Comparison of ENCODE assay signal across 14 mouse cellular contexts in genomic region chr1:169187658-169188057, GRCm38 (mm10).
A peak's percentile ranks its signal among the peaks of the same experiment; 100 is the strongest.
DNase-seq lines count a peak whose midpoint lies in the region; ATAC-seq lines count a peak whose summit lies in the region.
"Had no signal": no experiment of that assay in that cellular context is flagged by ENCODE, and none has a peak within 500 bp of the region (broad histone marks: within the 10 kb centered on the region; RNA-seq: fewer than 3 reads in every experiment).

No protein-coding gene starts in this region.

- H3K4me3 ChIP-seq in midbrain, embryonic 11.5 days (ENCODE audit: low read depth, low read length) = no peak overlapping the region
- H3K4me3 ChIP-seq: embryonic facial prominence, embryonic 12.5 days had no signal

- WGBS in midbrain, embryonic 11.5 days = 45% methylated on average over 1 of the region's 1 CpGs

- H3K36me3 ChIP-seq in midbrain, embryonic 11.5 days (ENCODE audit: control insufficient read depth, insufficient read depth, low read length) = no peaks in the 10 kb centered on the region
- H3K36me3 ChIP-seq: embryonic facial prominence, embryonic 12.5 days had no signal

- peak; percentile 46 for ATAC-seq in midbrain, embryonic 11.5 days (ENCODE audit: low FRiP score)
- ATAC-seq in erythroblast, adult 5-6 weeks (replicated peaks; ENCODE audit: low FRiP score, poor library complexity, severe bottlenecking) = no peak

- no peak overlapping the region for H3K27ac ChIP-seq in midbrain, embryonic 11.5 days (ENCODE audit: low read depth, low read length)
- H3K27ac ChIP-seq: embryonic facial prominence, embryonic 12.5 days had no signal

- no peak overlapping the region for H3K9ac ChIP-seq in midbrain, embryonic 11.5 days (ENCODE audit: low read length)
- H3K9ac ChIP-seq: embryonic facial prominence, embryonic 12.5 days had no signal

- no peak overlapping the region for H3K4me2 ChIP-seq in midbrain, embryonic 11.5 days
- H3K4me2 ChIP-seq: embryonic facial prominence, embryonic 12.5 days had no signal

- H3K9me3 ChIP-seq in midbrain, embryonic 11.5 days (ENCODE audit: control insufficient read depth, low read length) = no peaks in the 10 kb centered on the region
- H3K9me3 ChIP-seq: embryonic facial prominence, embryonic 12.5 days had no signal

- DNase-seq in heart, adult 11 months = peak; percentile 89
- DNase-seq in heart, adult 8-10 months (ENCODE audit: low spot score) = no peak
- peak; percentile 4 for DNase-seq in left cerebral cortex, adult 11 months (ENCODE audit: low spot score)
- no peak for DNase-seq in left cerebral cortex, postnatal 36 days (ENCODE audit: low spot score in 2 of 2)
- peak; percentile 37 for DNase-seq in brain, embryonic 18.5 days (ENCODE audit: low read depth, low spot score)
- peak; percentile 82 for DNase-seq in midbrain, embryonic 11.5 days (ENCODE audit: low spot score, missing footprints)
- DNase-seq in adrenal gland, adult 18-20 months (ENCODE audit: low spot score in 2 of 2) = no peak
- DNase-seq: adrenal gland, adult 2 months; cerebellum, adult 9-10 months; kidney, postnatal 10 days; lung, adult 18-20 months; thymus, postnatal 14 days had no signal

- intact Hi-C loops in left cerebral cortex, postnatal 36 days (cut with DNase I) = no loop called here

- peaks cover 4% of the 10 kb centered on the region; the same call in 1 of the 2 replicates for H3K4me1 ChIP-seq in midbrain, embryonic 11.5 days (ENCODE audit: control insufficient read depth, insufficient read depth, low read length)
- H3K4me1 ChIP-seq: embryonic facial prominence, embryonic 12.5 days had no signal

- H3K27me3 ChIP-seq in midbrain, embryonic 11.5 days (ENCODE audit: control insufficient read depth, insufficient read depth, low read length) = no peaks in the 10 kb centered on the region
- H3K27me3 ChIP-seq: embryonic facial prominence, embryonic 12.5 days had no signal

Comparison
In these comparisons a context has a peak if more than half of its experiments do, and no peak if none do; other contexts are left out.
1. DNase-seq: peak in heart, adult 11 months (single experiment), left cerebral cortex, adult 11 months (single experiment), brain, embryonic 18.5 days (single experiment) and midbrain, embryonic 11.5 days (single experiment); none in heart, adult 8-10 months (single experiment), left cerebral cortex, postnatal 36 days (0 of 2) and adrenal gland, adult 18-20 months (0 of 2).